Mouse (Mus musculus) testis, adult 2 months (tissue): ENCODE results near the gene Enoph1. TPM values are rescaled to one million over a fixed set of nuclear protein-coding genes. Genes with fewer than 3 reads are reported as not detected.

Experiments
- H3K27ac ChIP-seq: fragments of 200-500 bp; 2 replicates; pipeline ENCODE4 v1.5.1; 2012; ENCODE audit warnings: low read depth, low read length; ENCODE audit not compliant: control insufficient read depth, insufficient read depth
- H3K27me3 ChIP-seq: fragments of 200-500 bp; 2 replicates; pipeline ENCODE4 v1.6.1; 2012; ENCODE audit warnings: mild to moderate bottlenecking, low read length, moderate library complexity; ENCODE audit not compliant: control insufficient read depth, insufficient read depth
- H3K36me3 ChIP-seq: fragments of 200-500 bp; 2 replicates; pipeline ENCODE4 v1.6.1; 2012; ENCODE audit warnings: mild to moderate bottlenecking, low read length; ENCODE audit not compliant: control insufficient read depth, insufficient read depth
- H3K4me1 ChIP-seq: fragments of 200-500 bp; 2 replicates; pipeline ENCODE4 v1.6.1; 2012; ENCODE audit warnings: low read length; ENCODE audit not compliant: control insufficient read depth, insufficient read depth
- H3K4me3 ChIP-seq: fragments of 200-500 bp; 2 replicates; pipeline ENCODE4 v1.5.1; 2012; ENCODE audit warnings: low read depth, mild to moderate bottlenecking, low read length, moderate library complexity, mixed read lengths; ENCODE audit not compliant: control insufficient read depth
- CTCF ChIP-seq: fragments of 200-500 bp; IDR thresholded peaks from 2 replicates; pipeline ENCODE4 v1.5.1; 2012; ENCODE audit warnings: low read depth, mild to moderate bottlenecking, inconsistent platforms, low read length, moderate library complexity; ENCODE audit not compliant: control insufficient read depth, insufficient read depth, insufficient replicate concordance
- POLR2A ChIP-seq: fragments of 200-500 bp; IDR thresholded peaks from 2 replicates; pipeline ENCODE4 v1.6.1; 2012; ENCODE audit warnings: low read depth, mild to moderate bottlenecking, inconsistent platforms, low read length, moderate library complexity; ENCODE audit not compliant: control insufficient read depth
- polyA plus RNA-seq: library from polyadenylated mRNA; depleted of rRNA; stranded (reverse); fragments of >200 nt; gene quantifications from 2 replicates; pipeline ENCODE4 v1.2.3, GENCODE M21; 2012

The Enoph1 gene
- polyA plus RNA-seq, 1 experiment, result 31.8 TPM

GRCm38 (mm10) chr5:100091263-100091594 lies 51.4 kb downstream of the Enoph1 start:
- TF ChIP-seq POLR2A, result no peak
- no peak for TF ChIP-seq CTCF
- Histone ChIP-seq H3K27ac (no peak overlapping the region), H3K4me1 (peaks cover 2% of the 10 kb centered on the region), H3K4me3 (no peak overlapping the region), H3K27me3 (no peaks in the 10 kb centered on the region), H3K36me3 (no peaks in the 10 kb centered on the region)

GRCm38 (mm10) chr5:100091602-100092001 lies 51.8 kb downstream of the Enoph1 start:
- Histone ChIP-seq H3K36me3 (no peaks in the 10 kb centered on the region), H3K27ac (no peak overlapping the region), H3K4me3 (peak overlapping the region; percentile 31), H3K27me3 (no peaks in the 10 kb centered on the region), H3K4me1 (peaks cover 2% of the 10 kb centered on the region)
- TF ChIP-seq POLR2A (no peak), CTCF (no peak)

- no peaks in the 10 kb centered on the region for H3K27me3 ChIP-seq
- no peak overlapping the region for H3K27ac ChIP-seq
- no peak overlapping the region for H3K4me3 ChIP-seq
- no peaks in the 10 kb centered on the region; the same call in 1 of the 2 replicates for H3K4me1 ChIP-seq
- no peaks in the 10 kb centered on the region for H3K36me3 ChIP-seq
- TF ChIP-seq CTCF, result no peak
- TF ChIP-seq POLR2A, result no peak
Measured at GRCm38 (mm10) chr5:100096955-100097354, 57.2 kb downstream of the Enoph1 start.

- TF ChIP-seq POLR2A (no peak), CTCF (no peak)
Measured at GRCm38 (mm10) chr5:100097967-100098366, 58.2 kb downstream of the Enoph1 start.

GRCm38 (mm10) chr5:100102395-100102794 lies 62.6 kb downstream of the Enoph1 start:
- Histone ChIP-seq H3K36me3 (no peaks in the 10 kb centered on the region), H3K27me3 (no peaks in the 10 kb centered on the region), H3K4me1 (no peaks in the 10 kb centered on the region), H3K27ac (no peak overlapping the region), H3K4me3 (no peak overlapping the region)
- TF ChIP-seq POLR2A, result no peak
- TF ChIP-seq CTCF, result no peak

More at GRCm38 (mm10) chr5:100097967-100098366, 58.2 kb downstream of the Enoph1 start:
- H3K4me3 ChIP-seq, result no peak overlapping the region
- H3K36me3 ChIP-seq, result no peaks in the 10 kb centered on the region
- H3K4me1 ChIP-seq, result no peaks in the 10 kb centered on the region
- no peaks in the 10 kb centered on the region for H3K27me3 ChIP-seq
- H3K27ac ChIP-seq, result no peak overlapping the region

GRCm38 (mm10) chr5:100108866-100109265 lies 69.1 kb downstream of the Enoph1 start:
- H3K27ac ChIP-seq, result peak overlapping the region; percentile 14; the same call in 1 of the 2 replicates

GRCm38 (mm10) chr5:100109543-100110282 lies 69.9 kb downstream of the Enoph1 start:
- no peak overlapping the region for H3K27ac ChIP-seq
- no peak overlapping the region for H3K4me3 ChIP-seq
- H3K4me1 ChIP-seq, result no peaks in the 10 kb centered on the region
- no peak for TF ChIP-seq POLR2A
- TF ChIP-seq CTCF, result no peak
- no peaks in the 10 kb centered on the region for H3K36me3 ChIP-seq
- H3K27me3 ChIP-seq, result no peaks in the 10 kb centered on the region

More at GRCm38 (mm10) chr5:100108866-100109265, 69.1 kb downstream of the Enoph1 start:
- TF ChIP-seq CTCF (no peak), POLR2A (no peak)
- Histone ChIP-seq H3K27me3 (no peaks in the 10 kb centered on the region), H3K4me3 (no peak overlapping the region), H3K4me1 (no peaks in the 10 kb centered on the region), H3K36me3 (no peaks in the 10 kb centered on the region)
